Mouse (Mus musculus) ES-Bruce4 (cell line): ENCODE measurements around the gene Mapk8.

Experiments used
- CTCF ChIP-seq: IDR thresholded peaks from one replicate; pipeline ENCODE4 v1.8.1; 2011; ENCODE audit warnings: low read depth, low read length
- EP300 ChIP-seq: IDR thresholded peaks from 2 replicates; pipeline ENCODE4 v1.6.1; 2011; ENCODE audit warnings: low read depth, low read length; ENCODE audit not compliant: insufficient read depth
- POLR2A ChIP-seq: IDR thresholded peaks from one replicate; pipeline ENCODE4 v1.8.1; 2011; ENCODE audit warnings: low read length; ENCODE audit not compliant: insufficient read depth

DNA sequence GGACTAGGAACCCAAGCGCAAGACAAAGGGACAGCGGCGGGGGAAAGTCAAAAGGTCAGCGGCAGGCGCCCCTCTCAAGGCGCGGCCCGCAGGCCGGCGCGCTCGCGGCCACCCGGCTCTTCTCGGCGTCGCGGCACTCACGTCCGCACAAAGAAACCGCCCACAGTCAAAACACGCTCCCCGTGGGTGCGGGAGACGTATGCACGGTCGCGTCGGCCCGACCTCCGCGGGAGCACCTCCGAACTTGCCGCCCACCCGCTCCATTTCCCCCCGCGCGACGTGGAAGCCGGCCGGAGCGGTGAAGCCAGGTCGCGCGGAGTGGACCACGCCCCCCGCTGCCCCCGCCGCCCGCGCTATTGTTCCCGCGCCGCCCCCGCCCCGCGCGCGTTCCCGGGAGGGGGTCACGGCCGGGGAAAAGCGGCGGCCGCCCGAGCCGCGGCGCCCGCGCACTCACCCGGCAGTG is 366 bp downstream of the Mapk8 start:
- TF ChIP-seq POLR2A = no peak
- no peak for TF ChIP-seq EP300
- no peak for TF ChIP-seq CTCF
